Mouse (Mus musculus) CH12.LX (cell line): ENCODE results near the gene 2700097O09Rik. TPM values are rescaled to one million over a fixed set of nuclear protein-coding genes. Genes with fewer than 3 reads are reported as not detected.

Source experiments
- DNase-seq: peaks from one replicate; pipeline ENCODE4 v3.0.0-alpha.2; 2013; ENCODE audit errors: extremely low read depth
- H3K27ac ChIP-seq: 2 replicates; pipeline ENCODE4 v1.5.1; 2012; ENCODE audit warnings: low read depth, mild to moderate bottlenecking, control low read depth, moderate library complexity; ENCODE audit not compliant: insufficient read depth
- H3K27me3 ChIP-seq: replicated peaks from 2 replicates; pipeline ENCODE3; 2012; ENCODE audit warnings: inconsistent platforms
- H3K36me3 ChIP-seq, 2 experiments: replicated peaks in 1 of 2; 2 replicates each; pipeline versions ENCODE3 to v1.6.1; 2012; ENCODE audit warnings: inconsistent platforms in 1 of 2, low read length in 1 of 2, mild to moderate bottlenecking in 1 of 2, mixed read lengths in 1 of 2, moderate library complexity in 1 of 2; ENCODE audit not compliant: control insufficient read depth in 1 of 2, insufficient read depth in 1 of 2
- H3K4me1 ChIP-seq, 2 experiments: 2 replicates each; pipeline ENCODE4 v1.6.1; 2012; ENCODE audit warnings: inconsistent platforms in 1 of 2, moderate library complexity in 1 of 2; ENCODE audit not compliant: insufficient read depth in 2 of 2, control insufficient read depth in 1 of 2
- H3K4me2 ChIP-seq: 2 replicates; pipeline ENCODE4 v1.6.1; 2012; ENCODE audit warnings: low read depth, mild to moderate bottlenecking, control low read depth; ENCODE audit not compliant: poor library complexity, insufficient read depth, severe bottlenecking
- H3K4me3 ChIP-seq, 3 experiments: fragments of 150-350 bp in 1 of 3; sonication (generic) in 1 of 3; replicated peaks in 1 of 3; 2 replicates each; pipeline versions ENCODE3 to v1.5.1; 2011 to 2012; ENCODE audit warnings: low read depth in 2 of 3, low read length in 2 of 3, mild to moderate bottlenecking in 2 of 3, moderate library complexity in 2 of 3, control low read depth in 1 of 3, improper control_type of control experiment in 1 of 3, inconsistent platforms in 1 of 3, mixed read lengths in 1 of 3; ENCODE audit not compliant: poor library complexity in 1 of 3
- H3K79me2 ChIP-seq: replicated peaks from 2 replicates; pipeline ENCODE4 v1.6.1; 2012; ENCODE audit warnings: mild to moderate bottlenecking, moderate library complexity; ENCODE audit not compliant: control insufficient read depth, poor library complexity, insufficient read depth, severe bottlenecking; ENCODE audit errors: extremely low read depth
- H3K9ac ChIP-seq: 2 replicates; pipeline ENCODE4 v1.6.1; 2012; ENCODE audit warnings: low read depth, mild to moderate bottlenecking, control low read depth, moderate library complexity; ENCODE audit not compliant: insufficient read depth
- H3K9me3 ChIP-seq: replicated peaks from 2 replicates; pipeline ENCODE3; 2012; ENCODE audit warnings: low read length, inconsistent platforms, mixed read lengths
- BHLHE40 ChIP-seq: IDR thresholded peaks from 2 replicates; pipeline ENCODE4 v1.6.1; 2011; ENCODE audit warnings: mild to moderate bottlenecking, low read depth, low read length, improper control_type of control experiment
- CTCF ChIP-seq, 2 experiments: IDR thresholded peaks in 1 of 2; conservative IDR thresholded peaks in 1 of 2; 2 replicates each; pipeline ENCODE4 v1.5.1; 2011 to 2012; ENCODE audit warnings: low read depth in 2 of 2, low read length in 2 of 2, improper control_type of control experiment in 1 of 2, inconsistent platforms in 1 of 2, mild to moderate bottlenecking in 1 of 2, moderate library complexity in 1 of 2
- E2F4 ChIP-seq: IDR thresholded peaks from 2 replicates; pipeline ENCODE4 v1.6.1; 2011; ENCODE audit warnings: low read depth, low read length, improper control_type of control experiment; ENCODE audit not compliant: insufficient replicate concordance
- ELF1 ChIP-seq: IDR thresholded peaks from 2 replicates; pipeline ENCODE4 v1.6.1; 2014; ENCODE audit warnings: low read depth, mild to moderate bottlenecking, inconsistent platforms, low read length, improper control_type of control experiment
- EP300 ChIP-seq: IDR thresholded peaks from 2 replicates; pipeline ENCODE4 v1.6.1; 2011; ENCODE audit warnings: low read length, improper control_type of control experiment
- ETS1 ChIP-seq: conservative IDR thresholded peaks from 2 replicates; pipeline ENCODE4 v1.6.1; 2012; ENCODE audit warnings: low read depth, mild to moderate bottlenecking, inconsistent platforms, low read length, improper control_type of control experiment, moderate library complexity
- IRF4 ChIP-seq: IDR thresholded peaks from 2 replicates; pipeline ENCODE4 v1.6.1; 2014; ENCODE audit warnings: low read depth, mild to moderate bottlenecking, inconsistent platforms, low read length, improper control_type of control experiment
- JUN ChIP-seq: IDR thresholded peaks from 2 replicates; pipeline ENCODE4 v1.6.1; 2011; ENCODE audit warnings: low read depth, mild to moderate bottlenecking, low read length, improper control_type of control experiment, moderate library complexity; ENCODE audit not compliant: insufficient read depth
- JUND ChIP-seq: conservative IDR thresholded peaks from 2 replicates; pipeline ENCODE4 v1.6.1; 2011; ENCODE audit warnings: low read depth, low read length, improper control_type of control experiment
- MEF2A ChIP-seq: IDR thresholded peaks from 2 replicates; pipeline ENCODE4 v1.6.1; 2014; ENCODE audit warnings: low read depth, mild to moderate bottlenecking, inconsistent platforms, low read length, improper control_type of control experiment, borderline replicate concordance
- MXI1 ChIP-seq: IDR thresholded peaks from 2 replicates; pipeline ENCODE4 v1.6.1; 2011; ENCODE audit warnings: mild to moderate bottlenecking, low read depth, low read length, improper control_type of control experiment
- MYC ChIP-seq: IDR thresholded peaks from 2 replicates; pipeline ENCODE4 v1.6.1; 2011; ENCODE audit warnings: low read depth, mild to moderate bottlenecking, improper control_type of control experiment, low read length
- POLR2A ChIP-seq: IDR thresholded peaks from 2 replicates; pipeline ENCODE4 v1.6.1; 2011; ENCODE audit warnings: low read depth, mild to moderate bottlenecking, improper control_type of control experiment, low read length
- RAD21 ChIP-seq: IDR thresholded peaks from 2 replicates; pipeline ENCODE4 v1.6.1; 2011; ENCODE audit warnings: low read depth, mild to moderate bottlenecking, low read length, improper control_type of control experiment, moderate library complexity
- RCOR1 ChIP-seq: conservative IDR thresholded peaks from 2 replicates; pipeline ENCODE4 v1.6.1; 2012; ENCODE audit warnings: low read depth, mild to moderate bottlenecking, inconsistent platforms, low read length, improper control_type of control experiment
- SIN3A ChIP-seq: IDR thresholded peaks from 2 replicates; pipeline ENCODE4 v1.6.1; 2012; ENCODE audit warnings: low read length, improper control_type of control experiment, inconsistent platforms
- SMC3 ChIP-seq: IDR thresholded peaks from 2 replicates; pipeline ENCODE4 v1.6.1; 2011; ENCODE audit warnings: low read depth, low read length, improper control_type of control experiment
- TCF12 ChIP-seq: IDR thresholded peaks from 2 replicates; pipeline ENCODE4 v1.6.1; 2014; ENCODE audit warnings: low read depth, mild to moderate bottlenecking, inconsistent platforms, low read length, improper control_type of control experiment
- USF1 ChIP-seq: IDR thresholded peaks from 2 replicates; pipeline ENCODE4 v1.6.1; 2014; ENCODE audit warnings: low read depth, mild to moderate bottlenecking, inconsistent platforms, low read length, improper control_type of control experiment
- ZC3H11A ChIP-seq: IDR thresholded peaks from 2 replicates; pipeline ENCODE4 v1.6.1; 2012; ENCODE audit warnings: low read depth, mild to moderate bottlenecking, inconsistent platforms, low read length, improper control_type of control experiment
- dilution Hi-C: fragments of 300-500 bp; cut with MboI; formaldehyde crosslinking; loops from 2 replicates; pipeline ENCODE4 v1.14.3; 2020; ENCODE audit warnings: low sequenced_read_pairs; ENCODE audit not compliant: extremely low pct_unique_long_range_greater_than_20kb, extremely low pct_ligation_motif_present
- in situ Hi-C: fragments of 300-500 bp; cut with MboI; formaldehyde crosslinking; loops from 3 replicates; pipeline ENCODE4 v1.14.3; 2019; ENCODE audit warnings: low sequenced_read_pairs, low pct_ligation_motif_present, low pct_unique_long_range_greater_than_20kb, mixed read lengths
- polyA plus RNA-seq: library from polyadenylated mRNA; unstranded; fragments of >175 nt; gene quantifications from 2 replicates; pipeline ENCODE4 v1.2.1, GENCODE M21; 2012; ENCODE audit warnings: low read depth; ENCODE audit not compliant: insufficient read length
- total RNA-seq, 2 experiments: library from RNA; depleted of rRNA; stranded (reverse); fragments of 300-350 nt in 1 of 2; fragments of >200 nt in 1 of 2; gene quantifications; 2 replicates each; pipeline ENCODE4 v1.2.3; 2012 to 2014

The 2700097O09Rik gene
- total and polyA plus RNA-seq, 3 experiments, result 13.7 to 35.9 (median 14.8) TPM

GRCm38 (mm10) chr12:55019421-55019877, 60.5 kb downstream of the 2700097O09Rik start (continued):
- TF ChIP-seq USF1, result no peak
- peak; percentile 91 for TF ChIP-seq EP300
- peak; percentile 74 for TF ChIP-seq ELF1
- no peak for TF ChIP-seq E2F4
- peak; percentile 51; the same call in 1 of the 2 replicates for TF ChIP-seq TCF12
- TF ChIP-seq MYC, result peak; percentile 30; the same call in 1 of the 2 replicates
- TF ChIP-seq CTCF (conservative IDR thresholded peaks at IDR 0.05 in 1 of 2, IDR thresholded peaks at IDR 0.05 in 1 of 2; ENCODE audit: low read depth in 2 of 2, low read length in 2 of 2), result no peak
- peak; percentile 70 for TF ChIP-seq RCOR1
- no peak for TF ChIP-seq MXI1
- no peak for TF ChIP-seq SMC3

GRCm38 (mm10) chr12:55017119-55017721, 62.7 kb downstream of the 2700097O09Rik start:
- no peak overlapping the region for H3K4me3 ChIP-seq
- peaks cover 7 to 52% of the 10 kb centered on the region in 2 experiments; a peak in 3 of 4 replicates for H3K4me1 ChIP-seq
- dilution Hi-C loops (no loop called here), in situ Hi-C loops (no loop called here)
- peak overlapping the region; percentile 82 for H3K27ac ChIP-seq
- no peak for TF ChIP-seq CTCF (conservative IDR thresholded peaks at IDR 0.05 in 1 of 2, IDR thresholded peaks at IDR 0.05 in 1 of 2; ENCODE audit: low read depth in 2 of 2, low read length in 2 of 2)
- 0 out of 2 replicates have a peak, but pooled peaks have one; percentile 11 for TF ChIP-seq MEF2A
- 0 out of 2 replicates have a peak, but pooled peaks have one; percentile 37 for TF ChIP-seq IRF4
- 0 out of 2 replicates have a peak, but pooled peaks have one; percentile 25 for TF ChIP-seq SIN3A
- peak overlapping the region; percentile 35; the same call in 1 of the 2 replicates for H3K9ac ChIP-seq
- H3K36me3 ChIP-seq, result no peaks in the 10 kb centered on the region
- no peak for DNase-seq
- H3K4me2 ChIP-seq, result peak overlapping the region; percentile 69
- H3K79me2 ChIP-seq, result no peaks in the 10 kb centered on the region
- no peaks in the 10 kb centered on the region for H3K27me3 ChIP-seq
- H3K9me3 ChIP-seq, result no peaks in the 10 kb centered on the region

GRCm38 (mm10) chr12:55016339-55017118, 63.4 kb downstream of the 2700097O09Rik start:
- no peaks in the 10 kb centered on the region for H3K36me3 ChIP-seq
- dilution Hi-C loops (no loop called here), in situ Hi-C loops (no loop called here)
- 0 out of 2 replicates have a peak overlapping the region, but pooled peaks have one; percentile 35 for H3K9ac ChIP-seq
- no peaks in the 10 kb centered on the region for H3K79me2 ChIP-seq
- H3K9me3 ChIP-seq, result no peaks in the 10 kb centered on the region
- H3K4me3 ChIP-seq, result no peak overlapping the region
- peak overlapping the region; percentile 82 for H3K27ac ChIP-seq
- H3K4me1 ChIP-seq, result peaks cover 7 to 52% of the 10 kb centered on the region in 2 experiments; a peak in 3 of 4 replicates
- TF ChIP-seq ETS1 (peak; percentile 72), POLR2A (no peak; the same call in 1 of the 2 replicates), CTCF (conservative IDR thresholded peaks at IDR 0.05 in 1 of 2, IDR thresholded peaks at IDR 0.05 in 1 of 2; ENCODE audit: low read depth in 2 of 2, low read length in 2 of 2) (no peak), JUND (peak; percentile 75; the same call in 1 of the 2 replicates), ZC3H11A (no peak), EP300 (peak; percentile 80), IRF4 (peak; percentile 86), E2F4 (no peak), BHLHE40 (peak; percentile 52), JUN (peak; percentile 49; the same call in 1 of the 2 replicates), MEF2A (peak; percentile 95), RAD21 (no peak)
- H3K27me3 ChIP-seq, result no peaks in the 10 kb centered on the region
- peak overlapping the region; percentile 69 for H3K4me2 ChIP-seq
- DNase-seq, result peak; percentile 81
